Mouse (Mus musculus) layer of hippocampus, postnatal 14 days (tissue): Measurements from ENCODE around the gene Ppat. TPM values are rescaled to one million over a fixed set of nuclear protein-coding genes. Genes with fewer than 3 reads are reported as not detected.
"Not testable (repeated sequence)": the region's sequence is repeated elsewhere in the genome, so short reads cannot be mapped to it uniquely, and the experiment has no call there.

ENCODE experiments used
- DNase-seq, 2 experiments: peaks; one replicate each; pipeline ENCODE4 v3.0.0; 2021 to 2022; ENCODE audit warnings: low spot score in 2 of 2, mixed read lengths in 1 of 2
- long read RNA-seq, 2 experiments: library from polyadenylated mRNA; stranded (forward); transcript quantifications; one replicate each; pipeline ENCODE4 v2.0.0; 2021
- total RNA-seq, 2 experiments: library from RNA; stranded (reverse); gene quantifications; 2 replicates each; pipeline ENCODE4 v1.2.3; 2021

The Ppat gene
- total RNA-seq: 10 to 100 TPM; 13.8 to 14.5 TPM
- long read RNA-seq, experiment 1, transcript Ppat-202 (11 exons, 3,981 nt): major isoform, 8 of 13 reads
- long read RNA-seq, experiment 1, partial matches to known transcripts: 5 of 13 reads
- long read RNA-seq, experiment 1, other reads (novel, unspliced or antisense): 0 of 13 reads
- long read RNA-seq, experiment 2, transcript Ppat-202 (11 exons, 3,981 nt): major isoform, 14 of 20 reads
- long read RNA-seq, experiment 2, partial matches to known transcripts: 6 of 20 reads
- long read RNA-seq, experiment 2, other reads (novel, unspliced or antisense): 0 of 20 reads

DNA sequence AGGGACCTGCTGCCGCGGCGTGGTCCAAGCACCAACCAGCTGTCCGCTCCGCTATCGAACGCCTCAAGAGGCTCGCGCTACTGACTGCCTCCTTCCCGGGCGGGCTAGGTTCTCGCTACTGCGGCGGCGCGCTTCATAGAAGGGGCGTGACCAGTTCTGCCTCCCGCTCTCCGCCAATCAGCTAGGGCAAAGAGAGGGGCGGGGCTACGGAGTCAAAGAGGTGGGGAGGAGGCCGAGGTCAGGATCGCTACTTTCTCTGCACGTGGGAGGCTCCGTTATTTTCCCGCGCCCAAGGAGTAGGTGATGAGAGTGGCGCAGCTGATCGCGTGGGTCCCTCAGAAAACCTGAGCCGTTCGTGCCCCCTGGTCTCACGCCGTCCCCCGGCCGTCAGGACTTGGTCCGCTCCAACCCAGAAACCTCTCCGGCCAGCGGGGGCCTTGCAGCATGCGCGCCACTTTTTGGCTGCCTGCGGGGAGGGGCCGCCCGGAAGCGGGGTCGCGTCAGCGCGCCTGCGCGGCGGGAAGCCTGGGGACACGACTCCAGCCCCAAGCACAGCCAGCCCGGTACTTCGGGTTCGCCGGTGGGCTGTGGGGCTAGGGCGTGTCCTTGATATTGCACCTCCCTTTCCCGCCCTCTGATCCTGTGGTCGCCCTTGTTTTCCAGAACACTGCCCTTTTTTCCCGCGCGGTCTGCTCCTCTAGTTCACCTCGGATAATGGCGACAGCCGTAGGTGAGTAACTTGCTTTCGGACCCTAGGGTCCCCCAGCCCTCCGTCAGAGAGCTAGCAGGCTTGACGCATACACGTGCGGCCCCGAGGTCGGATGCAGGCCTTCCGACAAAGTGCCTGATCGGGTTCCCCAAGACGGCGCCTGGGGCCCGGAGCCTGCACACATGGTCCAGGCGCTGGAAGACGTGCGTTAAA is at the start of gene Ppat, which contains the start of gene Paics:
TSS of gene Ppat (minus strand) at position 473 of the 922 bp plus-strand sequence.
TSS of gene Paics (plus strand) at position 202 of the 922 bp plus-strand sequence.
- DNase-seq: peak; percentile 96 to 97

DNA sequence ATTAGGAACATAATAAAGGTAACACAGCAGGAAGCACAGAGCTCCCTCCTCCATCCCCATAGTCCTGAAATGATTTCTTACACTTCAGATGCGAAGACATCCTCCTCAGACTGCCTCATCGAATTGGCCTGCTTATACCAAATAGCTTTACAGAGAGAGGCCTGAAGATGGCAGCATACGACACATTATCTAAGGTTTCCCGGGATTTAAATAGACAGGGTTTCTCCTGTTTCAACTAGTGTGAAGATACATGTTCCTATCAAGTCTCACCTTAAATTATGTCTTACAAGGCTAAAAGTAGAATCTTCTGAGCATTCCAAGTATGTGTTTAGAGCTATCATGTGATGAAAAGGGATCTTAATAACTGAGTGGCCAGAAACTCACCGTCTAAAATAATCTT is 47.0 kb upstream of the Ppat start:
- DNase-seq: peak in 1 of 2 experiments; percentile 44

DNA sequence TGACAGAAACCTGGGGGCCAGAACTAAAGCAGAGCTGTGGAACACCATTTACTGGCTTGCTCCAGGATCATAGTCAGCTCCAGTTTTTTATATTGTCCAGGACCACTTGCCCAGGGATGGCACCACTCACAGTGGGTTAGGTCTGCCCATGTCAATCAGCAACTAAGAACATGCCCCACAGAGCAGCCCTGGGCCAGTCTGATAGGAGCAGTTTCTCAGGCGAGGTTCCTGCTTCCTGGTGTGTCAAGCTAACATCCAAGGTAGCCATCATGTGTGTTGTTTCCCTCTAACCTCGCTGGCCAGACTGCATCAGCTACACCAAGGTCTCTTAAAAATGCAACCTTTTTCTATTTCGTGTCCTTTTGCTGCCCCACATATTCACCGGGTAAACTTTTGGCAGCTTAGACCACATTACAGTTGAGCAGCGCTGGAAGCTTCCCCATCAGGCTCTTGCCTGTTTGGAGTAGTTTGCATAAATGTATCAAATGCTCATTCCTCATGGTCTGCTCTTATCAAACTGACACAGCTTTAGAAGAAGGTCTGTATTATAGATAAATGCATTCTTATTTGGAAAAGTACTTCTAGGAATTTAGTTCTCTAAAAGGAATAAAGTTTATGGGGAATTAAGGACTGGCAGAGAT is 41.9 kb upstream of the Ppat start:
- DNase-seq: no peak

DNA sequence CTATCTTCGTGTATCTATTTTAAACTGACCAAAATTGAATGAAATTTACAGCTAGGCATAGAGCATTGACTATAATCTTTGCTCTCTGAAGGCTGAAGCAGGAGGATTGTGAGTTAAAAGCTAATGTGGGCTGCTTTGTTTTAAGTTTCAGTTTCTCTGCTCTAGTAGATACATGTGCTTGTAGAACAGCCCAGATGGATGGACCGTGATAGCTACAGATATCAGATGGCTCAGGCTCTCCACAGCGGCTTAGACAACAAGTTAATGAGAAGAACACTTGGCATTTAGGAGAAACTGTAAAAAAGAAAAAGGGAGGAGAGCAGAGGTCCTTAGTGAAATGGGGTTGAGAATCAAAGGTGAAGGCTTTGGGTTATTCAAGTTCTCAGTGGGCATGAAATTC is 39.4 kb upstream of the Ppat start:
- DNase-seq: no peak

DNA sequence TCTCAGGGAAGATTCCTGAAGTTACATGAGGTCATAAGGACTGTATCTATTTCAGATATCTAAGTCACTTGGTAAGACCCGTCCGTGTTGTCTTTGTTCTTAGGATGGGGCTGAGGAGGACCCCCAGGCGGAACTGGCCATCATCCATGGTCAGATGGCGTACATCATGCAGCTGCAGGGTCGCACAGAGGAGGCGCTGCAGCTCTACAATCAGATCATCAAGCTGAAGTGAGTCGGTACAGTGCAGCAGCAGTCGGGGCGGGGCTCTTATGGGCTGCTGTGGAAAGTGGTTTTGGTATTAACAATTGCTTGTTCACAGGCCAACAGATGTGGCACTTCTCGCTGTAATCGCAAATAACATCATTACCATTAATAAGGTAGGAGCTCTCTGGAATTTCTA is 32.6 kb upstream of the Ppat start:
- no peak for DNase-seq

DNA sequence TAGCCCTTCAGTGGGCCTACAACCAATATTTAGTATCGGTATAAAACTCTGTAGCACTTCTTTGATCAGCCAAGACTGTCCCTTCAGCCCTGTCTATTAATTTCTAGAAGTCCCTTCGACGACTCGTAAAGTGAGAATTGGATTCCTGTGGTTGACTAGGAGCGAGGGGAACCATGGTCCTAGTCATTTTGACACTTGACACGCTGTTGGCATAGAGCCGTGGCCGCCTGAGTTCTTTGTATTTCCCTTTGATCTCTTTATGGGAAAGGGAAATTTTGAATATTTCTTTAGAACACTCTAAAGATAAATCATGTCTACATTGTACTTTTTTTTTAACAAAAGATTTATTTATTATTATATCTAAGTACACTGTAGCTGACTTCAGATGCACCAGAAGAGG is 24.4 kb upstream of the Ppat start:
- DNase-seq: no peak

DNA sequence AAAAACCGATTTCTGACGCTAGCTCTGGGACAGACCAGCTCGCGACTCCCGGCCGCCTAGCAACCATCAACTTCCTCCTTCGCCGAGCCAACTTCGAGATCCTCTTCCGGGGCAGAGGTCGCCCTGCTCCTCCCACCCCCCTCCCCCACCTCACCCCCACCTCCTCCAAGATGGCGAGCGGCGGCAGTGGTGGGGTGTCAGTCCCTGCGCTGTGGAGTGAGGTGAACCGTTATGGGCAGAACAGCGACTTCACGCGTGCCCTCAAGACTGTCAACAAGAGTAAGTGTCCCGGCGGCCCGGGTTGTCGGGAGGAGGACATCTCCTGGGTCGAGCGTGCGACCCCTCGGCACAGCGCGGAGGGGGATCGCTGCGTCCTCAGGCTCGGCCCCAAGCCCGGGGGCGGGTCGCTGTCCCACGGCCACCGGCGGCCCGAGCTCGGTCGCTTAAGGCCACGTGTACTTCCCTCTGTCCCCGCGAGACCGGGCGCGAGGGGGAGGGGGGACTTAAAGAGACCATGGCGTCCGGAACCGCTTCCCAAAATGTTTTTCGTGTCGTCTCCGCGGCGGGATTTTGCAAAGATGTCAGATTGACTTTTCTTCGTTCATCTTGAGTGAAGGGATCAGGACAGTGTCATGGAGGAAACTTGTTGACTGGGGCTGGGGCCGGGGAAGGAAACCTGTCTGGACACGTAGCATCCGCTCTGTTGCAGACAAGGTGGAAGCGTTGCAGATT is 23.3 kb upstream of the Ppat start, which contains the start of gene Srp72:
TSS of gene Srp72 (plus strand) at position 130 of the 732 bp plus-strand sequence.
- peak; percentile 83 to 85 for DNase-seq

DNA sequence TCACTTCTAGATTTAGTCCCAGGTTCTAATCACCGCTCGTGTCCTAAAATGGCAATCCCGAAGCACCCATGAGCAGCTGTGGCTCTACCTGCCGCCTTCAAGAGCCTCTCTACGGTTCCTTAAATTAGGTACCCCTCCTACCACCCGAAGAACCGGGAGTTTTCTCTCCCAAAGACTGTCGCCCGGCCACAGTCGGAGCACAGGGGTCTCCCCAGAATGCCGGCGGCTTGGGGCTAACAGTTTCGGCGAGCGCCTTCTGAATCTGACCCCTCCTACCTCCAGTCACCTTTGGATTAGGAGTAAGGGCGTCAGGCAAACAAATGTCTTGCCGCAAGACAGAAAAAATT is 22.8 kb upstream of the Ppat start:
- no peak for DNase-seq

DNA sequence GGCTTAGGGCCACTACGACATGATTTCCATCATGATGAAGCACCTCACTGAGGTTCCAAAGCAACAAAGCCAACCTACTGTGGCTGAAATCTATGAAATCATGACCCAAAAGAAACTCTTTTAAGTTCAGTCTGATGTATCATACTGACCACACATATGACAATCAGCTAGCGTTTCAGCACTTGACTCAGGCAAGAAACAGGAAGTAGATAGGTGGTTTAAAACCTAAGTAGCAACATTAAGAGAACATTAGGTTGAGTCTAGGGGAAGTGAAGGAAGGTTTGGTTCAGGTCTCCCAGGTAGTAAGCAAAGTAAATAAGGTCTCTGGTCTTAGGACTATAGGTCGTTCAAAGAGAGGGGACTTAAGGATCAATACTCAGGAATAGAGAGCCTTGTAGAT is 22.1 kb upstream of the Ppat start:
- no peak for DNase-seq

DNA sequence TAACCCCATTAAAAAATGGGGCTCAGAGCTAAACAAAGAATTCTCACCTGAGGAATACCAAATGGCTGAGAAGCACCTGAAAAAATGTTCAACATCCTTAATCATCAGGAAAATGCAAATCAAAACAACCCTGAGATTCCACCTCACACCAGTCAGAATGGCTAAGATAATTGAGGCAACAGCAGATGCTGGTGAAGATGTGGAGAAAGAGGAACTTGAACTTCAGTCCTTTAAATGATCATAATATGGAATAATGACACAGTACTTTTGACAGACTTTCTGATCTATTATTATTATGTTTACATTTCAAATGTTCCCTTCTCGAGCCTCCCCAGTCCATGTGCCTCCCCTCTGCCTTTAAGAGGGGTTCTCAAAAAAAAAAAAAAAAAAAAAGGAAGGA is 19.7 kb upstream of the Ppat start:
- DNase-seq: not testable (repeated sequence)

DNA sequence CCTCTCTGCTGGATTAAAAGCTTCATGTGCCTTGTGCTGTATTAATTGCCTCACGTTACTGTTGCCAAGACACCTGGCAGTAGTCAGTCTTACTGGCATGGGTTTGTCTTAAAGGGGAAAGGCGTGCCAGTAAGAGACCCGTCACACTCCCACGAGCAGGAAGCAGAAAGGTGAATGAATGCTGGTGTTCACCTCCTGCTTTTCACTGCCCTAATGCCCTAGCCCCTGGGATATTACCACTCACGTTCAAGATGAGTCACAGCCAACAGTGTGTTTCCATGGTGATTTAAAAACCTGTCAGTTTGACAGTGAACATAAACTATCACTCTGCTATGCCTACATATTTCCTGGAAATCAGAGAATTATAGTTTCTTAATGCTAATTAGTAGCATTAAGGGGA is 17.9 kb upstream of the Ppat start:
- DNase-seq: no peak

DNA sequence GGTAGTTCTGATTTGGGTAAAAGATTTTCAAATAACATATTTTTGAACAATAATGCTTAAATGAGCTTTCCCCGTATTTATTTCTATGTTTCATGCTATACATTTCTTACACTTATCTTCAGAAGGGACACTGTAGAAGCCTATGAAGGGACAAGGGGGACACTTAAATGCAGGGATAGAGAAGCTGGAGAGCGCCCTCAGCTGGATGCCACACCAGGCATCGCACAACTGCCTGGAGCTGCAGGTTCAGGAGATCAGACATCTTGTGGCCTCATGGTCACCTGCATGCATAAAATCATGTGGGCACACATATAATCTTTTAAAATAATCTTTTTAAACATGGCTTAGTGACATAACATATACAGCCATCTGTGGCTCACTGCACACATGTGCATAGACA is 13.3 kb upstream of the Ppat start:
- DNase-seq: no peak

DNA sequence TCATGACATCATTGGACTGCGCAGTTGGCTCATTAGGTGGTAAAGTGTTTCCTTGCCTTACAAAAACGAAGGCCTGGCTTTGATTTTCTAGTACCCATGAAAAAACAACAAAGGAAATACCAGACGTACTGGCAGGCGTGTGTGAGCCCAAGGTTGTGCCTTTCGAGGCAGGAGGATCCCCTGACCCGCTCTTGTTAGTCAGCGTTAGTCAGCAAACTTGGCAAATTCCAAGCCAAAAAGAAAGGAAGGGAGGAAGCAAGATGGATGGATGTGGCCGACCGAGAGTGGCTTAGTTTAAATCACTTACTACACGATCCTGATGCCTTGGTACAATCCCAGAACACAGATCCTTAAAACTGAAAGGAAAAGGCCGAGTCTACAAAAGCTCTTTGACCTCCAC is 11.2 kb upstream of the Ppat start:
- DNase-seq: no peak

DNA sequence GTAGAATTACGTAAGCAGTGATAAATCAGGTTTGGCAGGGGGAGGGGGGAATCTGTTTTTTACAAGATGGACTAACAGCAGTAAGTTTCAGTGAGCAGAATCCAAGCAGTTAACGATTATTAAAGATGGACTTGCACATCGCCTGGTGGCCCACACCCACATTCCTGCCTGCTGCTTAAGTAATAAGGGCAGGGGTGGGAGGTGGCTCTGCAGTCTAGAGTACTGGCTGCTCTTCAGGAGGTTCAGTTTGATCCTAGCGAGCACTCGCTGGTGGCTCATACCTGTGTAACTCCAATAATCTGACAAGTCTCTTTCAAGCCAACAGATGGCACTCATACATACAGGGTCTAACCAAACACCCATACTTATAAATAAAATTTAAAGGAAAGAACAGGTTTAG is 8.2 kb upstream of the Ppat start:
- no peak for DNase-seq

DNA sequence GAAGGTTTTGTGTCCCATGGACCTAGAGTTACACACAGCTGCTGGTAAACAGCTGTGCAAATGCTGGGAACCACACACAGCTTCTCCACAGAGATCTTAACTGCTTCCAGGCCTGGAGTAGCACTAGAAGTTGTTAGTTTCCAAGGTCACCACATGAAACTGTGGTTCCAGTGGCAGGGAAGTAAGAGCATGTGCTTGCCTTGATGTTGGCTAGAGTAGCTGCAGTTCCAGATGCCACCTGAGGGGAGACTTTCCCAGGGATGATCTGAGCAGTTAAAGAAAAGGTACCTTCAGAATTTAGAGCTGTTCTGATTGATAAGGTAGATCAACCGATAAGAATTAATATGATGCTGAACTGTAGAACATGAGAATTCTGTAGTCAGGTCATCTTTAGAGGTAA is 6.6 kb upstream of the Ppat start:
- no peak for DNase-seq

DNA sequence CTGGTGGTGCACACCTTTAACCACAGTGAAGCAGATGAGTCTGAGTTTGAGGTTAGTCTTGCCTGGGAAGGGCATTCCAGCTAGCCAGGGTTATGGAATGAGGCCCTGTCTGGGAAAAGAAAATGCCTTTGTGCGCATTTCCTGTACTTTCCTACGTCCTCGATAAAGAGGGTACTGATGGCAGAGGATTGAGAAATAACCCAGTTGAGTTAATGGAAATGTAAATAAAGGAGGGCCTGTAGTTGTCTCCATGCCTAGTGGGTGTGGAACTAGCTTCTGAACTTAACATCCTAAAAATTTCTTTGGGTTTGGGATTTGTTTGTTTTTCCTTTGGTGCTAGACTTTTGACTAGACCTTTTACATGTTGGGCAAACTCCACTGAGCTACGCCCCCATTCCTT is 4.1 kb upstream of the Ppat start:
- no peak for DNase-seq

DNA sequence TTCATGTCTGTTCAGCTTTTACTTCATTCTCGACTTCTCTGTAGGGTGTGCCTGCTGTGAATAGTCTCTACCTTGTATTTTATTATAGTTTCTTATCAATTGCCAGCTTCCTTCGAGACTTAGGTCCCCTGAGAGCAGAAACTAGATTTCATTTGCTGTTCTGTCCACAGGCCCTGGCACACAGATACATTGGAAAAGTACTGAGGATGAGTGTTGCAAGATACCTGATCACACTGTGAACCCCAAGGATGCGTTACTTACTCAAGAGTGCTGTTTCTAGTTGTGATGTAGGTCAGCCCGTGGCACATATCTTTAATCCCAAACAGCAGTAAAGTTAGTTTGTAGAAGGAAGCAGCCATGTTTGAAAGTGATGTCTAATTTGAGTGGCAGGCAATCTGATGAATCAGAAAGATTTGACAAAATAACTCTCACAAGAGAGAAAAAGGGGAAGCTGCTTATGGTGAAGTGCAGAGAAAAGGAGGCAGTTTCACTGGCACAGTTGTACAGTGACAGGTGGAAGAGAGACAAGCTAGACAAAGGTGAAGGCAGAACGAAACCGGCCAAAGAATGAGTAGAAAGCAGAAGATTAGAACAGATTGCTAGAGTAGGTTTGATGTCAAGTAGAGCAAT is 3.0 kb upstream of the Ppat start:
- no peak for DNase-seq

DNA sequence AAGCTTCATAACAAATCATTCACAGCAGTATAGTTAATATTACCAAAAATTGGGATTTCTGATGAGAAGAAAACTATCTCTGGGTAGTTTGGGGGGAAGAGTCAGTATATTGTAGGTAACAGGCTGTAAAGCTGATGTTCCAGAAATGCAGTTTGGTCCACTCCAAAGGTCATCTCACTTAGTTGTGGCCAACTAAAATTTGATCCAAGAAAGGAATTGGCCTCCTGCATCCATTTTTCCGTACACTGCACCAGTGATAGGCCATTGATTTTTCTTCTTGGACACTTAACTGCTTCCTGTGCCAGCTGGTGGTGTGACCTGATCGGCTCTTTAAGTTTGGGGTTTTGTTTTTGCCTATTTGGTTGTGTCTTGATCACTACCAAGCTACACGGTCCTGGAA is 2.4 kb upstream of the Ppat start:
- DNase-seq: no peak

DNA sequence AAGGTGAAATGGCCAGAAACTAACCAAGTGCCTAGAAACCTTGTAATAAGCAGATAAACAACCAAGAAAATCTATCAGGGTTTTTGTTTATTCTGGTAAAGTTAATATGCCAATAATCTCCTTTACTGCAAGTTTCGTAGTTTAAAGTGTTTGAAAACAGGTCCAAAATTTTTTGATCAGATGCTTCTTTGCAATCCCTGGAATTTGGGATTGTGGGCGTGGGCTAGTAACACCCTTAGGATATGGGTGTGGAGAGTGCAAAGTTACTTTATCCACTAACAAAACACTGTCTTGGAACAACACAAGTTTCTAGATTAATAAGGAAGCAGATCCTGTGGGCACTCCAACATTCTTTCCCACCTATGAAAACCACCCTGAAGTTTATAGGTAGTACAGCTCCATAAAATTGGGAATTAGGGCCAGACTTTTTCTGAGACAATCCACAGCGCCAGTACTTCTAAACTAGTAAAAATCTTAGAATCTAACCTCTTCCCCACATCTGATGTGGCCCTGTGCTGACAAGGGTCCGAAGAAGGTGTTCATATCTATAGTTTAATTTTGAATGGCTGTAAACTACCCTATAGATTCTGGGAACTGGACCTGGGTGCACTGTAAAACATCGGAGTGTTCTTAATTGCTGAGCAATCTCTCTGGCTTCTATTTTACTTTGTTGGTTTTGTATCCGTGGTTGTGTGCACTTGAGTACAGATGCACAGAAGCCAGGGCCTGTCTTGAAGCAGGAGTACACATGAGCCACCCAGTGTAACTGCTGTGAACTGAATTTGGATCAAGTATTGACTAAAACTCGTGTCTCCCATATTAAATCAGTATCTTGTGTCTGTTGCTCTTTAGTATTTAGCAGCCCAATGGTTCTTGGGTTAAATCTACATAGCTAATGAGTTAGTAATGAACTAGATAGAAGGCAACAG is 998 bp upstream of the Ppat start:
- no peak for DNase-seq
